Mouse (Mus musculus) gastrocnemius, postnatal 4 days (tissue): Measurements from ENCODE around the gene Lrrc8d. TPM values are rescaled to one million over a fixed set of nuclear protein-coding genes. Genes with fewer than 3 reads are reported as not detected.
"Not testable (repeated sequence)": the region's sequence is repeated elsewhere in the genome, so short reads cannot be mapped to it uniquely, and the experiment has no call there.

ENCODE experiments used
- DNase-seq, 2 experiments: peaks; one replicate each; pipeline ENCODE4 v3.0.0; 2021 to 2022; ENCODE audit warnings: low spot score in 2 of 2, mixed read lengths in 2 of 2
- total RNA-seq, 2 experiments: library from RNA; stranded (reverse); gene quantifications; 2 replicates each; pipeline ENCODE4 v1.2.3; 2021

Gene Lrrc8d
- total RNA-seq, 2 experiments from 2014 or later = 13.8 to 19.2 TPM

GRCm38 (mm10) chr5:105684861-105685600 lies 14.7 kb upstream of the Lrrc8d start:
- DNase-seq = peak; percentile 58 to 76

- DNase-seq = not testable (repeated sequence)
Observed at GRCm38 (mm10) chr5:105685780-105686305, 13.9 kb upstream of the Lrrc8d start.

GRCm38 (mm10) chr5:105686331-105686995 lies 13.3 kb upstream of the Lrrc8d start:
- DNase-seq = no peak

GRCm38 (mm10) chr5:105690502-105691454 lies 9.0 kb upstream of the Lrrc8d start:
- DNase-seq = no peak

- no peak for DNase-seq
Observed at GRCm38 (mm10) chr5:105691645-105692044, 8.1 kb upstream of the Lrrc8d start.

- DNase-seq = no peak
Observed at GRCm38 (mm10) chr5:105694339-105694930, 5.3 kb upstream of the Lrrc8d start.

- no peak for DNase-seq
Observed at GRCm38 (mm10) chr5:105696049-105696448, 3.7 kb upstream of the Lrrc8d start.

- no peak for DNase-seq
Observed at GRCm38 (mm10) chr5:105697886-105698285, 1.9 kb upstream of the Lrrc8d start.

- no peak for DNase-seq
Observed at GRCm38 (mm10) chr5:105698694-105699093, 1.1 kb upstream of the Lrrc8d start.

GRCm38 (mm10) chr5:105700070-105700851 lies 492 bp downstream of the Lrrc8d start:
- peak; percentile 44 to 72 for DNase-seq

GRCm38 (mm10) chr5:105701326-105701725 lies 1.6 kb downstream of the Lrrc8d start:
- DNase-seq = no peak

GRCm38 (mm10) chr5:105701844-105702243 lies 2.1 kb downstream of the Lrrc8d start:
- DNase-seq = no peak

GRCm38 (mm10) chr5:105702580-105703285 lies 3.0 kb downstream of the Lrrc8d start:
- DNase-seq = no peak

GRCm38 (mm10) chr5:105703286-105703655 lies 3.5 kb downstream of the Lrrc8d start:
- DNase-seq = no peak

- no peak for DNase-seq
Observed at GRCm38 (mm10) chr5:105704573-105704972, 4.8 kb downstream of the Lrrc8d start.

- no peak for DNase-seq
Observed at GRCm38 (mm10) chr5:105706635-105707034, 6.9 kb downstream of the Lrrc8d start.

GRCm38 (mm10) chr5:105708276-105708675 lies 8.5 kb downstream of the Lrrc8d start:
- DNase-seq = no peak

- no peak for DNase-seq
Observed at GRCm38 (mm10) chr5:105710473-105710872, 10.7 kb downstream of the Lrrc8d start.

GRCm38 (mm10) chr5:105714446-105714845 lies 14.7 kb downstream of the Lrrc8d start:
- no peak for DNase-seq
